Mouse (Mus musculus): Measurements from ENCODE around the gene Lrrc40. TPM values are rescaled to one million over a fixed set of nuclear protein-coding genes. Genes with fewer than 3 reads are reported as not detected.

Lrrc40 gene
- polyA plus RNA-seq, 1 experiment from 2014 or later, result 56.8 TPM

Other genes starting within 250 kb of the Lrrc40 start
- 3.2 and 3.9 TPM in 2 replicates for gene Cth, start 111.6 kb upstream of the Lrrc40 start, polyA plus RNA-seq (2015; fragmentation: Nextera tagmentation; extraction: Ambion mirVana)
- 24.7 and 26.5 TPM in 2 replicates for gene Ankrd13c, start 89.4 kb upstream of the Lrrc40 start, polyA plus RNA-seq (2015; fragmentation: Nextera tagmentation; extraction: Ambion mirVana)
- 277 and 288 TPM in 2 replicates for gene Srsf11, start within 50 bp of the Lrrc40 start, polyA plus RNA-seq (2015; fragmentation: Nextera tagmentation; extraction: Ambion mirVana)